Mouse (Mus musculus) heart, postnatal 0 days (tissue): ENCODE measurements around the gene Dag1.

ENCODE experiments used
- CTCF ChIP-seq: IDR thresholded peaks from 2 replicates; pipeline ENCODE4 v1.5.1; 2016; ENCODE audit warnings: antibody characterized with exemption, control low read depth, low read depth
- EP300 ChIP-seq: IDR thresholded peaks from 2 replicates; pipeline ENCODE4 v1.6.1; 2016; ENCODE audit warnings: antibody characterized with exemption, low read depth

GRCm38 (mm10) chr9:108223633-108224032 lies 40.1 kb downstream of the Dag1 start:
- TF ChIP-seq CTCF: no peak
- no peak for TF ChIP-seq EP300
